Mouse (Mus musculus) embryo, embryonic 11.5 days (tissue): ENCODE data around the gene Duox1.
A peak's percentile ranks its signal among the peaks of the same experiment; 100 is the strongest.

Experiments
- DNase-seq: peaks from one replicate; pipeline ENCODE4 v3.0.0-alpha.2; 2012; ENCODE audit warnings: low read depth, low spot score

Duox1 gene

GRCm38 (mm10) chr2:122315372-122315771 lies at the start of gene Duox1:
TSS of gene Duox1 (plus strand) at chr2:122315672.
- no peak for DNase-seq

- DNase-seq = no peak
These were observed 48.9 kb upstream of the Duox1 start for GRCm38 (mm10) chr2:122266407-122267193.

DNA sequence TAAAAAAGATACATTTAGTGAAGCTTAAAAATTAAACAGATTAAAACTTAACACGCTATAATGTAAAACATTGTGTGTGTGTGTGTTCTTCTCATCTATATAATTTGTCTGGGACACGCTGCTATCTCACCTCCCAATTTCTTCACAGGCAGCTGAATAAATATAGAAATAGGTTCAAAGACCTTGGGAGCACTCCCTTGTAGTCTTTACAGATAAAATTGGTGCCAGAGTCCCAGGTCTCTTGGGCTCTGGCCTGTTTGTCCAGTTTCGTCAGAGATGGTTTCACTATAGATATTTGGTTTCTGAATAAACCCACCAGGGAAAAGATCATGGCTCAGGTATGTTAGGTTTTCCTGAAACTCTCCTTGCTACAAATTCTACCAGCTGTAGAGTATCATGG lies 36.7 kb upstream of the Duox1 start:
- DNase-seq = no peak

DNA sequence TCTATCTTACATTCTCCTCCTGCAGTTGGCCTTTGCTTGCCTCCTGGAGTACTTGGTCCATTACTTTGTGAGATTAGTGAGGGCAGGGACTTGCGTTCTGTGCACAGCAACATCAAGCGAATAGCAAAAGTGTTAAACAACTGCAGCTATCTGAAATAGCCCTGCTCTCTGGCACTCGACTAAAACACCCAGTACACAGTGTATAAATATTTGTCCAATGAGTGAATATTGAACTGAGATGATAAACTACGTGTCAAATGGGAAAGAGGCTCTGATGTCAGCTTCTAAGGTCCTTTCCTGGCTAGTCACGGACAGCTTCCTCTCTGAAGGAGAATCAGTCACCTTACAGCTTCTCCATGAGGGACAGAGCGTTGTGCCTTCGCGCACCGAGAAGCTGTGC lies 31.4 kb upstream of the Duox1 start:
- no peak for DNase-seq

DNA sequence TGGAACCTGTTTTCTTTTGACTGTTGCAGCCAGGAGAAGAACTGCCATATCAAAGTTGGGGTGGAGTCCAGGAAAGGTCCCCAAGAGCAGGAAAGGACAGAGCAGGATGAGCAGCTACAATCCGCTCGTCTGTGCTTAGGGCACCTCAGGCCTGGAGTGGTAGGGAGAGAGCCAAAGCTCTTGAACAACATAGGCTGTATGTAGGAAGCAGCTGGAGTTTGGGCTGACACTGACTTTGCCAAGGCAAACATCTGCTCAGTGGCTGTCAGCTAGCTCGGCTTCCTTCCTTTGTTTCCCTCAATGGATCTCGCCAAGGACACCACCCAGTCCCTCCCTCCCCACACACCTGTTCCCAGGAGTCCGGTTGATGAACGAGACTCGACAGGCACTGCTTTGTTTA lies 29.3 kb upstream of the Duox1 start:
- no peak for DNase-seq

DNA sequence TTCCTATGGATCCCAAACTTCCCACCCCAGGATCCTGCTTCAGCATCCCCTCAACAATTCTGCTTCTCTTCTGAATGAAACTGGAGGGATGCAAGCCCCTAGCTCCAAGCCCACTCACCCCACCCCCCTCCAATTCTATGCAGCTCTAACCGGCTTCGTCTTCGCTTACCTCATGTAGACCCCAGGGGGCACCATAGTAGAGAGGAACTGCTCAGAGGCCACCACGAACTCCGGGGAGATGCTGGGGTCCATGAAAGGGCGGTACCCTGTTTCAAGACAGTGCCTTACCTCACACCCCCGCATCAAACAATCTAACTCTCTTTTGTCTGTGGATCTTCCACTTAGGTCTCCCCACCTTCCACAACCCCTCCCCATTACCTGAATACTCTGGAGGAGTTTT lies 20.6 kb upstream of the Duox1 start:
- no peak for DNase-seq

DNA sequence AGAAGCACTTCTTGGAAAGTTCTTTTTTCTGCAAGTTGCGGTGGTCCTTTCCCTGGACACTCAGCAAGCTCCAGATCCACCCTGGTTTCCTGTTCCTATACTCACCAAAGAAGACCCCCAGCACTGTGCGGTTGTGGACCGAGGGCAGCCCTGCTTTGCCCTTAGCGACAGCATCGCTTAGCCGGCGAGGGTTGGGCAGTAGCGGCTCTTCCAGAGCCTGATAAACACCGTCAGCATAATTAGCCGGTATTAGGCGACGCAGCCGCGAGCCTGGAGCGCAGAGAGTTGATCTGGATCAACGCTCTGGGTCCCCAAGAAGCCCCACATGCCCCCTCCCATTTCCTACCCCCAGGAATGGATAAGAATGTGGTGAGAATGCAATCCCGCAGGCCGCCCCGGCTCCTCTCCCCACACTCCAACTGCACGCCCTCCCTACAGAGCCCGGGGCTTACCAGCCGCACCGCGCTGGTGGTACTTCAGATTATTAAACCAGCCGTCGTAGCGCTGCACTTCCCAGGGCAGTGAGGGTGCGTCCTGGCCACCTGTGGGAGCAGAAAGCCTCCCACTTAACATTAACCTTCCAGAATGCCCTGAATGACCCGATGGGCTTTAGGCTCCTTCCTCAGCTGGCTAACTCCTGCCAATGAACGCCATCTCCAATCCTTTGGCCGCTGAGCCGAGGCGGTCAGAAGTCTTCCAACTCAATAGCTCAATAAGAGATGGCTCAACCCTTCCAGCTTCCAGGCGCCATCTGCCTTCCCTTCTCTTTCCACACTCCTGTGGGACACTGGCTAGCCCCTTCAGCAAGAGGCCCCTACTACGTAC lies 18.0 kb upstream of the Duox1 start:
- no peak for DNase-seq

- no peak for DNase-seq
These were observed 17.4 kb upstream of the Duox1 start, which contains the start of gene Duox2 for GRCm38 (mm10) chr2:122298096-122298499. TSS of gene Duox2 (minus strand) at chr2:122298449.

GRCm38 (mm10) chr2:122298596-122299490 lies 16.6 kb upstream of the Duox1 start, which contains the start of gene Duoxa2:
TSS of gene Duoxa2 (plus strand) at chr2:122298900.
- DNase-seq = no peak

DNA sequence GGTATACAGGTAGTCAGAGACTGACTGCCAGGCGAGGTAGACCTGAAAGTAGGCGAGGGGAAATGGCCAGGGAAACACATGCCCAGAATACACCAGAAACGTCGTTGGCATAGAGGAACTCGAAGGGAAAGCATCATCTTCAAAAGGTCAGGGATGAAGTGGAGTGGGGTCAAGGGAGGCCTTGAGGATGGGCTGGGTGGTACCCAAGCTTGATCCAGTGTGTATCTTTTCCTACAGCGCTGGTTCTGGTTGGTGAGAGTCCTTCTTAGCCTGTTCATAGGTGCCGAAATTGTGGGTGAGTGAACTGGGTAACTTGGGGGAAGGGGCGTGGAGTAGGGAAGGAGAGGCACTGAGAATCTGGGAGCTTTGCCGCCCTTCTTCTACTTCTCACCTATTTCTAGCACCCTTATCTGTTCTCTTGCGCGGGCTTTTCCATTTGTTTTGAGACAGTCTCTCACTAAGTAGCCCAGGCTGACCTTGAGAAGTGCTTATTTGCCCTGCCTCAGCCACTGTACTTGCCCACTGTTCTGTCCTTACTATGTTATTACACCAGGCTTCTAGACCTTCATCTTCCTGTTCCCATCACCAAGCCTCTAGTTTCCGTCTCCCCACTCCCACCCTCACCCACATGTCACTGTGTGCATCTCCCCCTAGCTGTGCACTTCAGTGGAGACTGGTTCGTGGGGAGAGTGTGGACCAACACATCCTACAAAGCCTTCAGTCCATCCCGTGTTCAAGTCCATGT lies 15.4 kb upstream of the Duox1 start:
- no peak for DNase-seq

- no peak for DNase-seq
These were observed 14.8 kb upstream of the Duox1 start for GRCm38 (mm10) chr2:122300656-122301020.

DNA sequence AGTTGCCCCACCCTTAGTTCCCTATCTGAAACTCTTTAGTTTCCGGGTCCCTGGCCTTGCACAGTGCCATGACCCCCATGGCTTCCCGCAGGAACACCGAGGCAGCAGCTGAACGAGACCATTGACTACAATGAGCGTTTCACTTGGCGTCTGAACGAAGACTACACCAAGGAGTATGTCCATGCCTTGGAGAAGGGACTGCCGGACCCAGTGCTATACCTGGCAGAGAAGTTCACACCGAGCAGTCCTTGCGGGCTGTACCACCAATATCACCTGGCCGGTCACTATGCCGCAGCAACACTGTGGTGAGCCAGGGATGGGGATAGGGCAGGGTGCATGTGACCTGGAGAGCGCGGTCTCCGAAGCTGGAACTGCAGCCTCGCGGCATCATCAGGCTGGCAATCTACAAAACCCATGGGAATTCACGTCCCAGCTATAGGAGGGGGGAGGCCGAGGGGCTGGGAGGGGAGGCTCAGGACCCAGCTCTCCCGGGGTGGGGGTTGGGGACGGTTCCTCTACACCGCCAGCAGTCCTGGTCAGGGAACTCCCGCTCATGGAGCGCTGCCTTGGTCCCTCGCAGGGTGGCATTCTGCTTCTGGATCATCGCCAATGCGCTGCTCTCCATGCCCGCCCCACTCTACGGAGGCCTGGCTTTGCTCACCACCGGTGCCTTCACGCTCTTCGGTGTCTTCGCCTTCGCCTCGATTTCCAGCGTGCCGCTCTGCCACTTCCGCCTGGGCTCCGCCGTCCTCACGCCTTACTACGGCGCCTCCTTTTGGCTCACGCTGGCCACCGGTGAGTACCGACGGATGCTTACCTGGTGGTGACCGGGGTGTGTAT lies 14.2 kb upstream of the Duox1 start:
- no peak for DNase-seq

DNA sequence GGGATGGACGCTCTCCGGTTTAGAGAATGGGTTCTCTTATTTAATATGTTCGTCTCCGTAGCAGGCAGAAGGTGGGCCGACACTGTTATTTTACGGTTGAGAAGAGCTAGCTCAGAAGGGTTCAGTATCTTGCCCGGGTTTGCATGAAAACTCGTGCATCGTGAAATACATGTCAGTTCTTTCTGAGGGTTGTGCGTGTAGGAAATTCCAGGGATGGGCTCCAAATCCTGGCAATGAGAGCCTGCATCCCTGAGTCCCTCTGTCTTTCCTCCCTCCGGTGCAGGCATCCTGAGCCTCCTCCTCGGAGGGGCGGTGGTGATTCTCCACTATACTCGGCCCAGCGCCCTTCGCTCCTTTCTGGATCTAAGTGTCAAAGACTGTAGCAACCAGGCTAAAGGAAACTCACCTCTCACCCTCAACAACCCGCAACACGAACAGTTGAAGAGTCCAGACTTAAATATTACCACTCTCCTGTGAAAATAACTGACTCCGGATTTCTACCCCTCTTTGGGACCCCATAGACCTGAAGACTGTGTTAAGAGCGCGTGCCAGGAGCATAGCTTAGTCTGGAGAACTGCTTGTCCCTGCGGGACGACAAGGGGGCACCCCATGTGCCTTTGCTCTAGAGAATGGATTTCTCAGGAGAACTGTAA lies 13.4 kb upstream of the Duox1 start:
- no peak for DNase-seq

- peak; percentile 56 for DNase-seq
These were observed 12.8 kb upstream of the Duox1 start for GRCm38 (mm10) chr2:122302574-122303241.

- DNase-seq = no peak
These were observed 10.9 kb upstream of the Duox1 start for GRCm38 (mm10) chr2:122304544-122304943.

DNA sequence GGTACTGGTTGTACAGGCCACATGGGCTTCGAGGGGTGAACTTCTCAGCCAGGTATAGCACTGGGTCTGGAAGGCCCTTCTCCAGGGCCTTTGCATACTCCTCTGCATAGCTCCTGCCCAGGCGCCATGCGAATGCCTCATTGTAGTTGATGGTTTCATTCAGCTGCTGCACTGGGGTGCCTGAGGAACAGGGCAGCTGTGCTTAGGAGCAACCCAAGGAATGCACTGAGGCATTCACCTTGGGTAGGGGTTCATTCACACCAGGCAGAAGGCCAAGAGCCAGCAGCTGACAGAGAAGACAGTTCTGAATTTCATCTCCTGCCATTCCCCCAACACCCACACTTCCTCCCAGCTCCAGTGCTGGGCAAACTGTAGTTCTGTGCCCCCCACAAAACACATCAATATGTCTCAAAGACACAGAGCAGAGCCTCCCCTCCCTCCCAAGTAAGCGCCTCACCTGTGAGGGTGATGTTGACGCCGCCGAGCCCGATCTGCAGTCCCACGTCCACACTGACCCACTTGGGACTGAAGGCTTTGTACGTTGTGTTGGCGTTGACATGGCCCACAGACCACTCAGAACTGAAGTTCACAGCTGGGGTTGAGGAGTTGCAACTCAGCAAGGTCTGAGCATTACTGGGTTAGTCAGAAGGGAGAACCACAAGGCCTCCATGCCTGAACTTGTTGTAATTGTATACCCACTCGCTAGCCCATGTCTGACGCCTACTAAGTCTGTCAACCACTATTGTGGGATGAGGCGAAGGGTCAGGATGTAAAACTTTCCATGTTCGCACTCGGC lies 10.2 kb upstream of the Duox1 start:
- DNase-seq = no peak

DNA sequence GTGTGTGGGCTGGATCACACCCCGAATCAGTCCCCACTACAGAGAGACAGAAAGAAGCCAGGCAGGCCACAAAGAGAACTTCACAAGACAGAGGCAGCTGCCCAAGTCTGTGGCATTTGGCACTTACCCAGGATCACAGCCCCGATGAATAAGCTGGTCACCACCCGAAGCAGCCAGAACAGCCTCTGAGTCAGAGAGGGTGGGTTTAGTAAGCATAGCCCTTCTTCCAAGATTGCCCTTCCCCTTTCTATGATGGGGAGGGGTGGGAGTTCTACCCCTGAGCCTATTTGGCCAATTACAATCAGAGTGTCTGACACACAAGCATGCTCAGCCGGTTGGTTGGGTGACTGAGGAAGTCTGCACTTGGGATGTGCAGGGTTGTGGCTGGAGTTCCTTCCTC lies 9.3 kb upstream of the Duox1 start:
- no peak for DNase-seq

- DNase-seq = no peak
These were observed 5.8 kb upstream of the Duox1 start for GRCm38 (mm10) chr2:122309647-122310046.
